Mouse (Mus musculus): Measurements from ENCODE around the gene Snrnp35. TPM values are rescaled to one million over a fixed set of nuclear protein-coding genes. Genes with fewer than 3 reads are reported as not detected.
"Not testable (repeated sequence)": the region's sequence is repeated elsewhere in the genome, so short reads cannot be mapped to it uniquely, and the experiment has no call there.

Gene Snrnp35
- polyA plus RNA-seq, 1 experiment from 2014 or later, result 20.3 TPM

GRCm38 (mm10) chr5:124445621-124446293 is 37.2 kb upstream of the Snrnp35 start:
- CTCF ChIA-PET, result interaction anchor here (1.3 kb wide), 1 partner anchor 34 kb away, joined by 3 read pairs; no protein-coding TSS in a partner anchor
- in situ Hi-C loops (cut with MboI; ENCODE audit: low pct_unique_long_range_greater_than_20kb), result loop anchor here (25.0 kb wide), 1 partner anchor 417 kb away; the partner anchor contains the start of genes Ccdc92 and Zfp664
- no peaks in the 10 kb centered on the region for H3K27me3 ChIP-seq
- no peak for DNase-seq (ENCODE audit: low read depth, low spot score)
- TF ChIP-seq CTCF (IDR thresholded peaks at IDR 0.05), result no peak
- POLR2A ChIA-PET, result interaction anchor here (1.2 to 1.3 kb wide), 2 partner anchors 25 to 86 kb away, joined by 3 to 5 read pairs; partner anchors contain the start of gene Rilpl1
- ATAC-seq, result peak; percentile 56

GRCm38 (mm10) chr5:124446301-124446881 is 36.5 kb upstream of the Snrnp35 start:
- TF ChIP-seq CTCF (IDR thresholded peaks at IDR 0.05), result no peak
- in situ Hi-C loops (cut with MboI; ENCODE audit: low pct_unique_long_range_greater_than_20kb), result loop anchor here (25.0 kb wide), 1 partner anchor 416 kb away; the partner anchor contains the start of genes Ccdc92 and Zfp664
- H3K27me3 ChIP-seq, result no peaks in the 10 kb centered on the region
- CTCF ChIA-PET, result interaction anchor here (1.1 to 3.0 kb wide), 4 partner anchors 11 to 92 kb away, joined by 3 to 8 read pairs (median 4); no protein-coding TSS in a partner anchor
- ATAC-seq (peak; percentile 45), DNase-seq (ENCODE audit: low read depth, low spot score) (no peak)
- POLR2A ChIA-PET, result interaction anchor here (1.2 to 2.5 kb wide), 3 partner anchors 19 to 85 kb away, joined by 3 to 8 read pairs (median 5); partner anchors contain the start of gene Rilpl1

- ChIA-PET POLR2A (no interaction called here), CTCF (interaction anchor here (0.9 kb wide), 1 partner anchor 14 kb away, joined by 3 read pairs; no protein-coding TSS in a partner anchor)
- H3K27me3 ChIP-seq, result no peaks in the 10 kb centered on the region
- ATAC-seq (no peak), DNase-seq (ENCODE audit: low read depth, low spot score) (no peak)
- in situ Hi-C loops (cut with MboI; ENCODE audit: low pct_unique_long_range_greater_than_20kb), result loop anchor here (25.0 kb wide), 1 partner anchor 413 kb away; the partner anchor contains the start of genes Ccdc92 and Zfp664
- no peak for TF ChIP-seq CTCF (IDR thresholded peaks at IDR 0.05)
Observed at GRCm38 (mm10) chr5:124449494-124449893, 33.4 kb upstream of the Snrnp35 start.

GRCm38 (mm10) chr5:124450051-124450450 is 32.9 kb upstream of the Snrnp35 start:
- no peaks in the 10 kb centered on the region for H3K27me3 ChIP-seq
- in situ Hi-C loops (cut with MboI; ENCODE audit: low pct_unique_long_range_greater_than_20kb), result no loop called here
- CTCF ChIA-PET, result no interaction called here
- POLR2A ChIA-PET, result no interaction called here
- DNase-seq (ENCODE audit: low read depth, low spot score) (no peak), ATAC-seq (no peak)
- TF ChIP-seq CTCF (IDR thresholded peaks at IDR 0.05), result no peak

GRCm38 (mm10) chr5:124450641-124451340 is 32.1 kb upstream of the Snrnp35 start:
- no peak for TF ChIP-seq CTCF (IDR thresholded peaks at IDR 0.05)
- no peak for ATAC-seq

GRCm38 (mm10) chr5:124452494-124453228 is 30.3 kb upstream of the Snrnp35 start:
- no peak for DNase-seq (ENCODE audit: low read depth, low spot score)
- POLR2A ChIA-PET, result interaction anchor here (0.6 kb wide), 1 partner anchor 9 kb away, joined by 5 read pairs; no protein-coding TSS in a partner anchor

More at GRCm38 (mm10) chr5:124450641-124451340, 32.1 kb upstream of the Snrnp35 start:
- in situ Hi-C loops (cut with MboI; ENCODE audit: low pct_unique_long_range_greater_than_20kb), result no loop called here
- POLR2A ChIA-PET, result no interaction called here
- no peak for DNase-seq (ENCODE audit: low read depth, low spot score)
- no peaks in the 10 kb centered on the region for H3K27me3 ChIP-seq
- CTCF ChIA-PET, result no interaction called here

GRCm38 (mm10) chr5:124453339-124454081 is 29.4 kb upstream of the Snrnp35 start:
- no peak for TF ChIP-seq CTCF (IDR thresholded peaks at IDR 0.05)
- ATAC-seq (no peak), DNase-seq (ENCODE audit: low read depth, low spot score) (no peak)
- no peaks in the 10 kb centered on the region for H3K27me3 ChIP-seq
- ChIA-PET POLR2A (interaction anchor here (0.6 kb wide), 1 partner anchor 10 kb away, joined by 5 read pairs; no protein-coding TSS in a partner anchor), CTCF (interaction anchor here (1.8 kb wide), 1 partner anchor 12 kb away, joined by 5 read pairs; no protein-coding TSS in a partner anchor)
- in situ Hi-C loops (cut with MboI; ENCODE audit: low pct_unique_long_range_greater_than_20kb), result no loop called here

More at GRCm38 (mm10) chr5:124452494-124453228, 30.3 kb upstream of the Snrnp35 start:
- in situ Hi-C loops (cut with MboI; ENCODE audit: low pct_unique_long_range_greater_than_20kb), result no loop called here
- ATAC-seq, result no peak
- H3K27me3 ChIP-seq, result no peaks in the 10 kb centered on the region
- CTCF ChIA-PET, result interaction anchor here (1.8 kb wide), 1 partner anchor 13 kb away, joined by 5 read pairs; no protein-coding TSS in a partner anchor
- no peak for TF ChIP-seq CTCF (IDR thresholded peaks at IDR 0.05)

- no peaks in the 10 kb centered on the region for H3K27me3 ChIP-seq
- DNase-seq (ENCODE audit: low read depth, low spot score) (no peak), ATAC-seq (no peak)
- in situ Hi-C loops (cut with MboI; ENCODE audit: low pct_unique_long_range_greater_than_20kb), result no loop called here
- ChIA-PET CTCF (interaction anchor here (1.8 kb wide), 1 partner anchor 11 kb away, joined by 5 read pairs; no protein-coding TSS in a partner anchor), POLR2A (interaction anchor here (0.7 kb wide), 1 partner anchor 13 kb away, joined by 3 read pairs; no protein-coding TSS in a partner anchor)
- TF ChIP-seq CTCF (IDR thresholded peaks at IDR 0.05), result no peak
Observed at GRCm38 (mm10) chr5:124454082-124454419, 28.9 kb upstream of the Snrnp35 start.

GRCm38 (mm10) chr5:124456762-124457161 is 26.2 kb upstream of the Snrnp35 start:
- no peak for ATAC-seq
- TF ChIP-seq CTCF (IDR thresholded peaks at IDR 0.05), result no peak
- no peak for DNase-seq (ENCODE audit: low read depth, low spot score)
- in situ Hi-C loops (cut with MboI; ENCODE audit: low pct_unique_long_range_greater_than_20kb), result no loop called here
- ChIA-PET CTCF (interaction anchor here (0.9 to 1.9 kb wide), 4 partner anchors 9 to 82 kb away, joined by 3 to 8 read pairs (median 4); no protein-coding TSS in a partner anchor), POLR2A (no interaction called here)
- H3K27me3 ChIP-seq, result no peaks in the 10 kb centered on the region

- ATAC-seq; CTCF ChIA-PET; in situ Hi-C loops (cut with MboI; ENCODE audit: low pct_unique_long_range_greater_than_20kb); H3K27me3 ChIP-seq; DNase-seq (ENCODE audit: low read depth, low spot score); POLR2A ChIA-PET: not testable (repeated sequence)
Observed at GRCm38 (mm10) chr5:124460922-124461321, 22.0 kb upstream of the Snrnp35 start.

Data from Patski (cell line).